Mouse (Mus musculus): ENCODE data around the gene Ttbk1. TPM values are rescaled to one million over a fixed set of nuclear protein-coding genes. Genes with fewer than 3 reads are reported as not detected.
"Not testable (repeated sequence)": the region's sequence is repeated elsewhere in the genome, so short reads cannot be mapped to it uniquely, and the experiment has no call there.

The Ttbk1 gene
- polyA plus RNA-seq, 1 experiment from 2014 or later: 0.34 TPM

GRCm38 (mm10) chr17:46503847-46504638 is 16.6 kb upstream of the Ttbk1 start:
- no peaks in the 10 kb centered on the region for H3K9me3 ChIP-seq
- no peak overlapping the region for H3K4me2 ChIP-seq
- WGBS: 80% methylated on average over 14 of the region's 14 CpGs
- H3K27ac ChIP-seq: no peak overlapping the region
- peaks cover 27% of the 10 kb centered on the region for H3K36me3 ChIP-seq
- no peaks in the 10 kb centered on the region for H3K27me3 ChIP-seq
- H3K4me3 ChIP-seq (replicated peaks): no peak overlapping the region
- H3K4me1 ChIP-seq (replicated peaks): no peaks in the 10 kb centered on the region
- no peak for ATAC-seq (ENCODE audit: insufficient number of reproducible peaks, insufficient read depth, low FRiP score, low TSS enrichment, low read depth)
- no peak overlapping the region for H3K9ac ChIP-seq (replicated peaks)

GRCm38 (mm10) chr17:46502775-46503174 is 15.3 kb upstream of the Ttbk1 start:
- Histone ChIP-seq H3K4me2 (no peak overlapping the region), H3K27ac (no peak overlapping the region), H3K36me3 (peaks cover 33% of the 10 kb centered on the region), H3K9me3 (no peaks in the 10 kb centered on the region), H3K4me1 (replicated peaks) (peaks cover 2% of the 10 kb centered on the region; the same call in 1 of the 2 replicates), H3K27me3 (no peaks in the 10 kb centered on the region), H3K4me3 (replicated peaks) (no peak overlapping the region), H3K9ac (replicated peaks) (no peak overlapping the region)
- WGBS: 85% methylated on average over 2 of the region's 2 CpGs
- ATAC-seq (ENCODE audit: insufficient number of reproducible peaks, insufficient read depth, low FRiP score, low TSS enrichment, low read depth): no peak

GRCm38 (mm10) chr17:46497956-46498355 is 10.5 kb upstream of the Ttbk1 start:
- 80% methylated on average over 8 of the region's 8 CpGs for WGBS
- peaks cover 10% of the 10 kb centered on the region for H3K4me1 ChIP-seq (replicated peaks)
- H3K27me3 ChIP-seq: peaks cover 20% of the 10 kb centered on the region
- H3K27ac ChIP-seq: no peak overlapping the region
- no peaks in the 10 kb centered on the region for H3K9me3 ChIP-seq
- H3K4me2 ChIP-seq: no peak overlapping the region
- ATAC-seq (ENCODE audit: insufficient number of reproducible peaks, insufficient read depth, low FRiP score, low TSS enrichment, low read depth): no peak
- H3K36me3 ChIP-seq: peaks cover 33% of the 10 kb centered on the region
- H3K4me3 ChIP-seq (replicated peaks): no peak overlapping the region
- H3K9ac ChIP-seq (replicated peaks): no peak overlapping the region

- under 1% methylated on average over 44 of the region's 44 CpGs for WGBS
- Histone ChIP-seq H3K9ac (replicated peaks) (peak within 1 kb of the TSS; percentile 71), H3K27me3 (peaks cover 20% of the 10 kb centered on the region), H3K27ac (no peak within 1 kb of the TSS), H3K4me3 (replicated peaks) (peak within 1 kb of the TSS; percentile 62), H3K4me1 (replicated peaks) (peaks cover 10% of the 10 kb centered on the region), H3K9me3 (no peaks in the 10 kb centered on the region), H3K4me2 (peak within 1 kb of the TSS; percentile 79), H3K36me3 (peaks cover 32% of the 10 kb centered on the region)
- peak; percentile 93 for ATAC-seq (ENCODE audit: insufficient number of reproducible peaks, insufficient read depth, low FRiP score, low TSS enrichment, low read depth)
Measured at GRCm38 (mm10) chr17:46496623-46497434, 9.4 kb upstream of the Ttbk1 start, which contains the start of gene Dnph1. Gene Dnph1 (plus strand): TSS chr17:46496711.

- H3K9ac ChIP-seq (replicated peaks); H3K9me3 ChIP-seq; H3K4me3 ChIP-seq (replicated peaks); ATAC-seq (ENCODE audit: insufficient number of reproducible peaks, insufficient read depth, low FRiP score, low TSS enrichment, low read depth); H3K4me2 ChIP-seq; H3K27ac ChIP-seq: not testable (repeated sequence)
- Histone ChIP-seq H3K4me1 (replicated peaks) (peaks cover 10% of the 10 kb centered on the region), H3K36me3 (peaks cover 24% of the 10 kb centered on the region), H3K27me3 (peaks cover 20% of the 10 kb centered on the region)
Measured at GRCm38 (mm10) chr17:46496081-46496480, 8.6 kb upstream of the Ttbk1 start.

- WGBS: 84% methylated on average over 5 of the region's 5 CpGs
- H3K27ac ChIP-seq: no peak overlapping the region
- no peak overlapping the region for H3K9ac ChIP-seq (replicated peaks)
- no peak overlapping the region for H3K4me2 ChIP-seq
- peaks cover 21% of the 10 kb centered on the region for H3K36me3 ChIP-seq
- no peak for ATAC-seq (ENCODE audit: insufficient number of reproducible peaks, insufficient read depth, low FRiP score, low TSS enrichment, low read depth)
- peaks cover 10% of the 10 kb centered on the region for H3K4me1 ChIP-seq (replicated peaks)
- no peaks in the 10 kb centered on the region for H3K9me3 ChIP-seq
- peaks cover 20% of the 10 kb centered on the region for H3K27me3 ChIP-seq
- no peak overlapping the region for H3K4me3 ChIP-seq (replicated peaks)
Measured at GRCm38 (mm10) chr17:46495486-46495885, 8.0 kb upstream of the Ttbk1 start.

- peaks cover 81% of the 10 kb centered on the region for H3K27me3 ChIP-seq
- no peak for ATAC-seq (ENCODE audit: insufficient number of reproducible peaks, insufficient read depth, low FRiP score, low TSS enrichment, low read depth)
- WGBS: 2% methylated on average over 16 of the region's 22 CpGs
Measured at GRCm38 (mm10) chr17:46486995-46487394, 480 bp downstream of the Ttbk1 start.

GRCm38 (mm10) chr17:46484461-46484875 is 3.0 kb downstream of the Ttbk1 start:
- Histone ChIP-seq H3K9ac (replicated peaks) (no peak overlapping the region), H3K9me3 (no peaks in the 10 kb centered on the region), H3K36me3 (no peaks in the 10 kb centered on the region), H3K27ac (no peak overlapping the region), H3K27me3 (peaks cover 92% of the 10 kb centered on the region), H3K4me3 (replicated peaks) (peak overlapping the region; percentile 29; the same call in 1 of the 2 replicates), H3K4me2 (peak overlapping the region; percentile 56; the same call in 1 of the 2 replicates), H3K4me1 (replicated peaks) (peaks cover 14% of the 10 kb centered on the region)
- no peak for ATAC-seq (ENCODE audit: insufficient number of reproducible peaks, insufficient read depth, low FRiP score, low TSS enrichment, low read depth)
- 20% methylated on average over 6 of the region's 6 CpGs for WGBS

More at GRCm38 (mm10) chr17:46486995-46487394, 480 bp downstream of the Ttbk1 start:
- no peaks in the 10 kb centered on the region for H3K36me3 ChIP-seq
- peaks cover 14% of the 10 kb centered on the region for H3K4me1 ChIP-seq (replicated peaks)
- no peaks in the 10 kb centered on the region for H3K9me3 ChIP-seq
- H3K4me2 ChIP-seq: peak overlapping the region; percentile 84
- H3K4me3 ChIP-seq (replicated peaks): peak overlapping the region; percentile 54
- H3K27ac ChIP-seq: no peak overlapping the region
- H3K9ac ChIP-seq (replicated peaks): peak overlapping the region; percentile 54

GRCm38 (mm10) chr17:46484021-46484431 is 3.4 kb downstream of the Ttbk1 start:
- Histone ChIP-seq H3K4me3 (replicated peaks) (peak overlapping the region; percentile 29), H3K27me3 (peaks cover 91% of the 10 kb centered on the region), H3K4me2 (peak overlapping the region; percentile 56), H3K9ac (replicated peaks) (no peak overlapping the region), H3K4me1 (replicated peaks) (peaks cover 14% of the 10 kb centered on the region), H3K9me3 (no peaks in the 10 kb centered on the region), H3K27ac (no peak overlapping the region), H3K36me3 (no peaks in the 10 kb centered on the region)
- 4% methylated on average over 13 of the region's 13 CpGs for WGBS
- ATAC-seq (ENCODE audit: insufficient number of reproducible peaks, insufficient read depth, low FRiP score, low TSS enrichment, low read depth): 0 out of 2 replicates have a peak, but pooled peaks have one; percentile 17

GRCm38 (mm10) chr17:46483561-46484001 is 3.9 kb downstream of the Ttbk1 start:
- Histone ChIP-seq H3K4me3 (replicated peaks) (peak overlapping the region; percentile 29), H3K9me3 (no peaks in the 10 kb centered on the region), H3K9ac (replicated peaks) (no peak overlapping the region), H3K27me3 (peaks cover 91% of the 10 kb centered on the region), H3K36me3 (no peaks in the 10 kb centered on the region), H3K4me2 (peak overlapping the region; percentile 56), H3K27ac (no peak overlapping the region), H3K4me1 (replicated peaks) (peaks cover 14% of the 10 kb centered on the region)
- ATAC-seq (ENCODE audit: insufficient number of reproducible peaks, insufficient read depth, low FRiP score, low TSS enrichment, low read depth): no peak
- WGBS: under 1% methylated on average over 16 of the region's 16 CpGs

- Histone ChIP-seq H3K27ac (no peak overlapping the region), H3K9ac (replicated peaks) (no peak overlapping the region), H3K4me1 (replicated peaks) (no peaks in the 10 kb centered on the region), H3K36me3 (no peaks in the 10 kb centered on the region), H3K9me3 (no peaks in the 10 kb centered on the region), H3K4me2 (no peak overlapping the region), H3K4me3 (replicated peaks) (no peak overlapping the region), H3K27me3 (peaks cover 41% of the 10 kb centered on the region)
- ATAC-seq (ENCODE audit: insufficient number of reproducible peaks, insufficient read depth, low FRiP score, low TSS enrichment, low read depth): no peak
- 88% methylated on average over 15 of the region's 15 CpGs for WGBS
Measured at GRCm38 (mm10) chr17:46477286-46477685, 10.2 kb downstream of the Ttbk1 start.

Data from limb, embryonic 12.5 days (tissue).